Mouse (Mus musculus) adrenal gland, adult 18-20 months (tissue): ENCODE measurements around the gene Zdhhc16. TPM values are rescaled to one million over a fixed set of nuclear protein-coding genes. Genes with fewer than 3 reads are reported as not detected.
"Not testable (repeated sequence)": the region's sequence is repeated elsewhere in the genome, so short reads cannot be mapped to it uniquely, and the experiment has no call there.

Experiments
- DNase-seq, 2 experiments: peaks; one replicate each; pipeline ENCODE4 v3.0.0; 2021 to 2022; ENCODE audit warnings: low spot score in 2 of 2
- total RNA-seq, 2 experiments: library from RNA; stranded (reverse); gene quantifications; 1 replicate in 1 of 2; 2 replicates in 1 of 2; pipeline ENCODE4 v1.2.3; 2021

The Zdhhc16 gene
- total RNA-seq, 2 experiments from 2014 or later, result 26.3 to 29.6 TPM

DNA sequence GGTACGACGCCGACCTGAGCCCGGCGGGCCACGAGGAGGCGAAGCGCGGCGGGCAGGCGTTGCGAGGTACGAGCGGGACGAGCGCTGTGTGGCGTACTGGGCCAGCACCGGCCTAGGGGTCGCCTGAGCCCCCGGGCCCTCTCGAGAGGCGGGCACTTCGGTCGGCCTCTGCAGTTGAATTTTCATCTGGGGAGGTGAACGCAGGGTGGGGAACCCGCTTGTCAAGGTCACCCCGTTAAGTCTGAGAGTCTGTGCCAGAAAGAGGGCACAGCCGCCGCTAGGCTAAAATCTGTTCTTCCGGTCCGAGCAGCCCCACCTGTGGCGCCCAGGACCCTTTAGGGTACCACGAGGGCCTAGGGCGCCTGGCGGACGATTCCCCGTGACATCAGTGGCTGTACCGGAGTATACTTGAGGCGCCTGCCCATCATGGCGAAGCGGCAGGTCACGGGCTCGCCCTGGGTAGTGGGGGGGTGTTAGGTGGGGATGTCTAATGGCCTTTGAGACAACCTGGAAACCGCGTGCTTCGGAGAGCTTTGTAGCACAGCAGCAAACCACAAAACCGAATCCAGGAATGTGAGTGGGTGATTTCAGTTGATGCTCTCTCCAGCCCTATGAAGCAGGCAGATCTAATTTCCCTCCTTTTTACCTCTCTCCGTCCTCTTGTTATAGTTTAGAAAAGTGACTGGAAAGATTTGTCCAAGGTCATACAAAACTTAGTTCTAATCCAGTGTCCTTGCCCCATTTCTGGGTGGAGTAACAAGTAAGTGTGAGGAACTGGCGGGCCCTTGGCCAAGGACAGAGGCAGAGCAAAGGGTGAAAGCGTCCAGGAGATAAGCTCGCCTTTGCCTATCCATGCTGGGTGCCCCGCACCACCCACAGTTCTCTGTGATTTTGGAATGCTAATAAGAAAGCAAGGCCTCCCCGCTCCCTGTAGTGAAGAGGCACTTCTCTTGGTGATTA lies 20.9 kb upstream of the Zdhhc16 start:
- DNase-seq, result peak; percentile 48 to 54

DNA sequence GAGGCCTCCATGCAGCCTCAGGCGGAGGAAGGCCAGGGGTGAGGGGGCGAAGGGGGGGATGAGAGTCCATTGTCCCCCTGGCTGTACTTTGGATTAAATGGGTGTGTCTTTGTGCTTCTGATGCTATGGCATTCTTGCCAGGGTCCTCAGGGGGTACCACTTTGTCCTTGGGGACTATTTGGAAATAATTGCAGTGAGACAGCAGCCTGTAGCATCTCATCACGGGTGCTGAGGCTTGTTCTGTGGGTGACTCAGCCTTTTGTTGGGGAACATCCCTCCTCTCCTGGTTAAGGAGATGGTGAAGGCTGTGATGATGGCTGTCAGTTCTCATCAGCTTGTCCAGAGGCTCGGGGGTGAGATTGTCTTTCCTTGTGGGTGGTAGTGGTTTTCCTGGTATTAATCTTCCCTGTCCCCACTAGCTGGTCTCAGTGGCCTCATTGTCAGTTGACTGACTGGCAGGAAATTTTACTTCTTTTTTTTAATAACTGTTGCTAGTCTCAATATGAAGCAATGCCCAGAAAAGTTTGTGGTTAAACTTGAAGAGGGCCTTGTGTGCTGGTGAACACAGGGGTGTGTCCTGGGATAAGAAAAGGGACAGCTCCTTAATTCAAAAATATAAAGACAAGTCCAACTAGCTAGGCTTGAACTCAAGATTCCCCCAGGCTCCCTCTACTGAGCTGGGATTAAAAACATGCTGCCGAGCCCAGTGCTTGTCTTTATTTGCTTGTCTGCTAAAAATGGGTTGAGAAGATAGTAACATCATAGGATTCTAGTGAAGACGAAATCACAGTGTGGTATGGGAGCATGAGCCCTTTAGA lies 19.3 kb upstream of the Zdhhc16 start:
- DNase-seq, result no peak

DNA sequence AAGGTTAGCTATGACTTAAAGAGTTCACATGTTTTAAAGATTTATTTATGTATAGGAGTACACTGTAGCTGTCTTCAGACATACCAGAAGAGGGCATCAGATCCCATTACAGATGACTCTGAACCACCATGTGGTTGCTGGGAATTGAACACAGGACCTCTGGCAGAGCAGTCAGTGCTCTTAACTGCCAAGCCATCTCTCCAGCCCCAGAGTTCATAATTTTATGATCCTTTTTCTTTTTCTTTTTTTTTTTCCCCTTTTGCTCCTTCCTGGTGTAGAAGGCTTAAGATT lies 18.7 kb upstream of the Zdhhc16 start:
- DNase-seq, result not testable (repeated sequence)

DNA sequence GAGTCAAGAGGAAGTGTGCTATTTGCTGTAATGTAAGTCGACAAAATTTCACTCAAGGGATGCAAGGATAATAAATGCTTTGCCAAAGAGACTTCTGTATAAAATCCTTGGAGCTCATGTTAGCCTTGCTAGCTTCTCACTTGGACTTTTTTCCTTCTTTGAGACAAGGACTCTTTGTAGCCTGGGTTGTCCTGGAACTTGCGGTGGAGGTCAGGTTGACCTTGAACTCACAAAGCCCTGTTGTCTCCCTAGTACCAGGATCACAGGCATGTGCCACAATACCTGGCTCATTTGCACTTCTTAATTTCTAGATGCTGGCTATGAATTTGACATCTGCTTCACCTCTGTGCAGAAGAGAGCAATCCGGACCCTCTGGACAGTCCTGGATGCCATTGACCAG lies 18.0 kb upstream of the Zdhhc16 start:
- no peak for DNase-seq

DNA sequence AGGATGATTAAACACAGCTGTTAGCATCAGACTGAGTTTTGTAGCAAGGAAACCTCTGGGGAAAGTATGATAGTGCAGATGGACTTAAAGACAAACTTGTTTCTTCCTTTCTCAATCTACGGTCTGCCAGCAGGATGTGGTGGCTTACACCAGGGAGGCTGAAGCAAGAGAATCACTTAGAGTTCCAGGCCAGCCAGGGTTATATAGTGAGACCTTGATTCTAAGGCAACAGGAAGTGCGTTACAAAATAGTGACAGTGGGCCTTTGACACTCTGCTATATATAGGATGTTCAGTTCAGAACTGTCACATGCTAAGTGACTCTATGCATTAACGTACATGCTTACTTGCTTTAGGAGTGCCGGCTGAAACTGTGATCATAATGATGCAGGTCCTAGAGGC lies 16.4 kb upstream of the Zdhhc16 start:
- DNase-seq, result no peak

DNA sequence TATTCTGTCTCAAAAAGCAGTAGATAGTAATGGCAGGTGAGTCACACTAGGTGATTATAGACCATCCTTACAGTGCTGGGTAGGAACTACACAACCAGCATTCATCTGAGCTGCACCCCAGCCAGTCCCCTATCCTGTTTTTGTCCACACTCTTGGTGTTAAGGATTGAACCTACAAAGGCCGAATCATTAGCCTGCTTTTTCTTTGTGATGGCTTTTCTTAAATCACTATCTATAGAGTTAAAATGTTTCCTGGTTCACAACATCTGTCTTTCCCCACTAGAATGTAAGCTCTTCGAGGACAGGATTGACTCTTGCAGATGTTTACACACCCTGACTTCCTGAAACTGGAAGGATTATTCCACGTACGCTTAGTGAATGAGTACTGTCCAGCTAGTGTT lies 13.8 kb upstream of the Zdhhc16 start:
- DNase-seq, result no peak

DNA sequence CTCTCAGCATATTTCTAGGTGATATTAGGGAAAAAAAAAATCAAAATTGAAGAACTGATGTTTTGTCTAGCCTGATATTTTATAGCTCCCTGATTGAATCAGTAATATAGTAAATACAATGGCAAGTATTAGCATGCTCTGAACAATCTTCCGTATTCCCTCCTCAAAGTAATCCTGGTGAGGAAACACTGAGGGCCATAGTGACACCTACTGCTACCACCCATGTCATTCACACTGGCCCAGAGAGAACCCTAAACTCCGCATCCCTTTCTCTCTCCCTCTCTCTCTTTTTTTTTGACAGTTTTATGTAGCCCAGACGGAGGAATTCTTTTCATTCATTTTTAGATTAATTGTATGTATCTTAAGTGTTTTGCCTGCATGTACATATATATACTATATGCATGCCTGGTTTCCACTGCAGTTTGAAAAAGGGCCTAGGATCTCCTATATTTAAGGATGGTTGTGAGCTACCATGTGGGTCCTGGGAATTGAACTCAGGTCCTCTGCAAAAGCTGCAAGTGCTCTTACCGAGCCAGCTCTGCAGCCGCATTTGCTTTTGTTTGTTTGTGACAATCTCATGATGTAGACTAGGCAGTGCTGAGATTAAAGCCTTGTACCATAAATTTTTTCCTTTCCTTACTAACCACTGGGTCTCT lies 12.7 kb upstream of the Zdhhc16 start:
- no peak for DNase-seq

DNA sequence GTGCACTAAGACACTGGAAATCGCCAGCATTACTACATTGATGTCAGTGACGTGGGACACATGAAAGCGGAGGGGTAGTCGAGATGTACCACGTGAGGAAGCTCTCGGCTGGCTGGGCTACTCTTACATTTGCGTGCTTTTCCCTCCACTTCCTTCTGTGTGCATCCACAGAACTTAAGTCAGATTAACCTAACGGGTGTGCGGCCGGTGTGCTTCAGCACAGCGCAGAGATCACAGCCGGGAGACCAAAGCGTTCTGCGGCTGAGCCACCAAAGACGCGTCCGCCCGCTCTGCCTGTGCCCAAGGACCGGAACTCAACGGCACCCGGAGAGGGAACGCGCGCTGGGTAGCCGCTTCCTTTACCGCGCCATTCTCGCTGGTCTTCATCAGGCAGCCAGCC lies 594 bp upstream of the Zdhhc16 start:
- no peak for DNase-seq

DNA sequence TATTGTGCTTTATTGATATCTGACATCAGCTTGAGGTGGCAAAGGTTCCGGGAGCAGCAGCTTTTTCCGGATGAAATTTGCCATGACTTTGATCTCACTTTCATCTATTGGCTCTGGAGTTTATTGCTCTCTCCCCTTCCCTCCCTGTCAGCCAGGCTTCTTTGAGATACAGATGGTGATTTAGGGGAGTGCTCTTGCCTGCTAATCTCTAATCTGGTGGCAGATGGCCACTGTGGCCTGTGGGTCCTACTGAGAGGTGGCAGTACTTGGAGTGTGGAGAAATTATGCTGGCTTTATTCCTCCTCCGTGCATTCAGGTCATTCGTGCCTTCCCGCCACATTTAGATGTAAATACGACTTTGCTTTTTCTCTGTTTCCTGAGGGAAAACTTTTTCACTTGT lies 844 bp downstream of the Zdhhc16 start:
- no peak for DNase-seq

DNA sequence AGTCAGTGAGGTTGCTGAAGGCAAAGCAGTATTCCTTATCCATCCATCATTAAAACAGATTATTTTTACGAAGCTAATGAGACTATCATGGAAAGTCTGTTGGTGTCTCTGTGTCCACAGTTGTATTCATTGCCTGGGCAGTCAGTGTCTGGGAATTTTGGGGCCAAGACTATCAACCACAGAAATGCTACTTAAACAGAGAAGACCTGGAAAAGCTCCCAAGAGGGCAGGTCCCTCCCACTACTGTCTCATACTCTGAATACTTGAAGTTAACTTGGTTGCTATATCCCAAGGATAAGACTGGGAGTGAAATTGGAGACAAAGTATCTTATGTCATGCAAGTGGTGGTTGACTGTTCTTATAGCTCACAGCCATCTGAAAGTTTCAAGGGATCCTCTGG lies 2.6 kb downstream of the Zdhhc16 start:
- no peak for DNase-seq

DNA sequence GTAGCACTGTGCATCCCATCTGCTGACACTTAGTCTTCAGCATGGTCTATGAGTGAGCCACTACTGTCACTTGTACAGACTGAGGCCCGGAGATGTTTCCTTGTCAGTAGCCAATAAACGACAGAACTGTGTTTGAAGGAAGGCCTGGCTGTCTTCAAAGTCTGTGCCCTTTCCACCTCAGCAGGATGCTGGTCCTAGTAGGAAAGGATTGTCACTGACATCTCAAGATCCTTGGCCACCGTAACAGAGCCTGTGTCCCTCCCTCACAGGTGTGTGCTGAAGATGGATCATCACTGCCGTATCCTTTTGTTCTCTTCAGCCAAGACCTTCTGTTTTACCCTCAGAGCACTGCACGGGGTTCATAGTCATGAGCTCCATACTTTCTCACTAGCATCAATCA lies 5.3 kb downstream of the Zdhhc16 start:
- DNase-seq, result no peak

DNA sequence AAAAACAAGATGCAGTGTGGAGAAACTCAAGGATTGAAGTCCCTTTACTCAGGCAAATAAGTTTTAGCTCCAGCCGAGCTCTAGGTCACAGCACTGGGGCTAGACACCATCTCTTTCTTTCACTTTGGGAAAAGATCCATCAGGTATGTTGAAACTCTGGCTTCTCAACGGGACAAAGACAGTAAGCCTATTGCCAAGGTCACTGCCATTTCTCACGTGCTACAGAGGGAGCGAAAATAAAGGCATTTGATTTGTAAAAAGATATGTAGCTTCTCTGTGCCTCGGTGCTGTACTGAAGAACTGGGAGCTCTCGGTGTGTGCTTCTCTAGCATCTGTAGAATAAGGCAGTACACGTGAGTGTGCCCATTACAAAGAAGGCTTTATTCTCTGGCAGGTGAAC lies 10.6 kb downstream of the Zdhhc16 start:
- DNase-seq, result no peak

DNA sequence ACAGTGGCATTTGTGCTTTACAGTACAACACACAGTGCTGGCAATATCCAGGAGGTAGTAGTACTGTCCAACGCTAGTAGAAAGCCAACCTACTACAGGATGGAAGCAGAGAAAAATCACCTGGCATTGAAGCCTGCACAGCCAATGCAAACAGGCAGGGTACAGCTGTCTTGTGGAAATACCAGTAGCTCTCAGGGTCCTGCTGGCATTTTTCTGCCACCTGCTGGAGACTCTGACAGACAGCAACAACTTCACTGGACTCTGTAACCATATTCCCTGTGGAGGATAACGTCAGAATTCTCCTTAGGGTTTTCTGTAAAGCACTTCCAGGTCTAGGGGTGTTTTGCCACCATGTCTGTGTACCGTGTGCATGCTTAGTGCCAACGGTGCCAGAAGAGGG lies 19.0 kb downstream of the Zdhhc16 start:
- DNase-seq, result no peak

DNA sequence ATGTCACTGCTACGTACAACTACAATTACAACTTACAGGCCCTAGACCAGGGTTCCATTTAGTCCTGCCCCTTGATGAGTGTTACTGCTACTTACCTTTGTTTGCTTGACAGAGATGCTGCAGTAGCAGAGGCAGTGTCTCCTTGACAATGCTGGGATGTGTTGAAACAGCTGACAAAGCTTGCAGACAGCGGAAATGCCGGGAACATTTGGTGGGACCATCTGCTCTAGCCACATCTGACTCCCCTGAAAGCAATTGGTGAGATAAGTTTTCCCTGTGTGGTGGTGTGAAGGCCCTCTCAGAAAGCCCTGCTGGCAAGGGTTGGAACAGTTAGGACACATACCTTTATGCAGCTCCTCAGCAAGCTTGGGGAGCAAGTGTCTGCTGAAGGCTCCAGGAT lies 20.3 kb downstream of the Zdhhc16 start:
- DNase-seq, result no peak

DNA sequence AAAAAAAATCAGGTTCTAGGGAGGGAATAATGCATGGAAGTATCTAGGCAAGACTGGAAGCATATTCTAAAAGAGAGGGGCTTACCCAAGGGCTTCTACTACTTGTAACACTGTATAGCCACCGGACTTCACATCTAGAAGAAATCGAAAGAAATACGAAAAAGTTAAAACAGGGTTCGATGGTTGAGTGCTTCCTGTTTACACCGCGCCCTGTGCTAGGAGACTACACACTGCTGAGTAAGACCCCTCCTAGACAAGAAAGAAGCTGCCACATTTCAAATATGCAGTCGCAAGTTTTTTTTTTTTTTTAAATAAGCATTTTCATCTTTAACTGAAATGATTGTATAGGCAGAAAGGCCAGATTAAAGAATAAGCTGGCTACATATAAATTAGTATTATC lies 36.3 kb downstream of the Zdhhc16 start:
- DNase-seq, result no peak

DNA sequence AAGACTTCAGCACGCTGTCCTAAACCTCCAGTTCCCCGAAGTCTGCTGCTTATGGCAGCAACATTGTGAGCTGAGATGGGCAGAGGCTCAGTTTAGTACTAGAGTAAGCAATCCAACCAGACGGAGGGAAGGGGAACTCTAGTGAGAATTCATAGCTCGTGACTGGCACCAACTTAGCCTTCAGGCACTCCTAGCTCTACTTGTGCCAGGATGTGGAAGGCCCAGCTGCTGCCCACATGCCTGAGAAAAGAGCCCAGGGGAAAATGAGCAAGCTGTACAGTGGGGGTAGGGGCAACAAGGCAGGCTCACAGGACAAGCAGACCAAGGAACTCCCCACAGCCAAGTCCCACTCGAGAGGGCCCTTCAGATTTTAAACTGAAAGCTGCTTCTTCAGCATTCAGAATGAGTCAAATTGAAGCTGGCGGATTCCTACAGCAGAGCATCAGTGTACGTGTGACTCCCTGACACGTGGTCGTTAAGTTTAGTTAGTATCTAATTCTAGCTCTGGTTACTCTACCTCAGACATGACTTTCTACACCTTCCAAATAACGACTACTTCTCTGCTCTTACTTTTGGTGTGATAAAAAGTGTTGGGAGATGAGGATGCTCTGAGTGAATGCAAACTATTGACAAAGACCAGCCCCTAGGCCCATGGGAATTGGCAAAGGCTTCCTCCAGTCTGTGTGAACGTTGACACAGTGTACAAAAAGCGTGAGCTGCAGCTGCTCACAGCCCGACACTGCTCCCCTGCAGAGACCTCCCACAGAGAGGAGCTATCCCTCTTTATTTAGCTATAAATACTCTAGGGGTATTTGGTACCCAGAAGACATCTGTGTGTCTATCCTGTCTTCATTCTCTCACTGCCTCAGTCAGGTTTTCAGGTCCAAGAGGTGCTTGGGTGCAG lies 40.9 kb downstream of the Zdhhc16 start:
- DNase-seq, result no peak

DNA sequence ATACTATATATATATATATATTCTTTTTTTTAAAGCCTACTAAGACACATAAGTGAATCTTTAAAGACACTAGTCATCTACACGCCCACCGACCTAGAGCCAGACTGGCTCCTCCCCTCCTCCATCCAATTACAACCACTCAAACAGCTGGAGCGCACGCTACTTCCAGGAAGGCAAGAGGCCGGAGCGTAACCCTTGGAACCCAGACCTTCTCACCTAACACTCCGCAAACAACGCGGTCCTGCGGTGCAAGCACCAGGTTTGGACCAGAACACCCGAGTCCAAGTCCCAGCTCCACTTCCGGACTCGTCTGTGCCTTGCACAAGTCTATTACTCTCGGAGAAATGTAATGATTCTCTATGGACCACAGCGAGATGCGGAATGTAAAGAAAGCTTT lies 47.1 kb downstream of the Zdhhc16 start:
- DNase-seq, result peak; percentile 30 to 45

DNA sequence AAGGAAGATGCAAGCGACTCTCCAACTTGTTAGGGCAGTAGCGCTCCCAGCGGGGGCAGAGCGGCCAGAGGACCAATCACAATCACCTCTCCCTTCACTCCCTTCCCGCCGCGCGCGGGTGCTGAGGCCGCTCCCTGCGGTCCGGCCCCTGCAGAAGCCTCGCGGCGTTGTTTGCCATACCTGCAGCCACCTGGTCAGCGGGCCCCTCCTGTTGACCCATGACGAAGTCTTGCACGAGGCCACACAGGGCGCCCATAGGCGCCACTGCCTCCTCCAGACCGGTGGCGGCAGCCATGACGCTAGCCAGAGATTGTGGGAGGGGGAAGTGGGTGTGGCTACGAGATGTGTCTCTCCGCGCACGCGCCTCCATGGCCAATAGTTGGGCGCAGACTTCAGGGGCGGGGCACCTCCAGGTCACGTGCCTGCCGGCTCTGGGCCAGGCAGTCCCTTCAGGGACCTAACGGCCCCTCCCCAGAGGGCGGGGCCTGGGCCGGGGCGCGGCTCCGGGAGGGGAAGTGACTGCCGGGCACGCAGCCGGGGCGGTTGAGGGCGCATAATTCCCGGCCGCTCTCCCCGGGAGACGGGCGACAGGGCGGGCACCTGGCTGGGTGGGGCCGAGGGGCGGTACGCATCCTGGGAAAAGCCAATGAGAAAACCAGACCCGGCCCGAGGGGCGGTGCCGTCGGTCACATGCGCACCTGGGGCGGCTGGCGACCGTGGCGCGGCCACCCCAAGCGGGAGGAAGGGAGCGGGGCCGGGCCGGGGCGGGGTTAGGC lies 47.7 kb downstream of the Zdhhc16 start, which contains the start of gene Mms19:
TSS of gene Mms19 (minus strand) at position 339 of the 776 bp plus-strand sequence.
- peak; percentile 96 to 97 for DNase-seq

DNA sequence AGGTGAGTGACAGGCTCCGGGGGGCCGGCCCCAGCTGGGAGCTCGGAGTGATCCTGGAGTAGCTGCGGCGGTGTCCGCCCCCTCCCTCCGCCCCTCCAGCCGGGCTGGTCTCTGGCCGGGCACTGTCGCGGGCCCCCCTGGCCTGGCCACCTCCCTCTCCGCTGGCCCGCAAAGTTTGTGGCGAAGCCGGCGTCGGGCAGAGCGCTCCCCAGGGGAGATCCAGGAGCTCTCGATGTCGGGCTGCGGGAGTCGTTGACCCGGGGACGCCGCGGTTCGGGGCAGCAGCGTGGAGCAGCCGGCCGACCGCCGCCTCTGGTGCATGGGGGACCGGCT lies 48.3 kb downstream of the Zdhhc16 start, which contains the start of gene Ubtd1:
TSS of gene Ubtd1 (plus strand) at position 169 of the 333 bp plus-strand sequence.
- no peak for DNase-seq
